ENCODE assay signal across 21 mouse cellular contexts in the genomic region with DNA sequence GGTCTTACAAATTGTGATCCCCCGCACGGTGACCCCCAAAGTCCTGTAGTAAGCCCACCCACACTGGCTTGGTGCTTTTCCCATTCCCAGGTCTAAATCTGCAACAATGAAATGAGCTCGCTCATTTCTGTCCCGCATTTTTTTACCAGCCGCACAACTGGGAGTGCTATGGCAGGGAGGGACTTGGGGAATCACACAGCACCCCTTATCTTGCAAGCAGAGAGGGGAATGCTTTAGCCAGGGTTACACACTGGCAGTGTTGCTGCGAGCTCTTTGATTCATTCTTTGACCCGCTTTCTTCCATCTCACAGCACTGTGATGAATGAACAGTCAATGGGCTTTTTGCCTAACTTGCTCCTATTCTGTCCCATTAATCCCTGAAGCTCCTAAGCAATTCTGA.
DNase-seq lines count a peak whose midpoint lies in the region; ATAC-seq and TF ChIP-seq lines count a peak whose summit lies in the region.
"Had no signal": no experiment of that assay in that cellular context is flagged by ENCODE, and none has a peak within 500 bp of the region (broad histone marks: within the 10 kb centered on the region; RNA-seq: fewer than 3 reads in every experiment).

No protein-coding gene starts in this region.

- ATAC-seq in hindbrain, embryonic 16.5 days = peak; percentile 14; the same call in 1 of the 2 replicates
- ATAC-seq in hindbrain, embryonic 14.5 days (ENCODE audit: low FRiP score) = no peak
- ATAC-seq in midbrain, embryonic 15.5 days (replicated peaks) = no peak
- no peak for ATAC-seq in forebrain, postnatal 0 days
- ATAC-seq: forebrain, embryonic 13.5 days; inflammation-experienced regulatory T-cells, adult 6 months had no signal

- DNase-seq in hindbrain, embryonic 14.5 days (ENCODE audit: low spot score) = no peak
- DNase-seq in midbrain, embryonic 10.5 days (ENCODE audit: low spot score) = no peak
- DNase-seq in brain, adult 2 months (ENCODE audit: low read depth, low spot score) = peak; percentile 24
- peak; percentile 5 for DNase-seq in retina, postnatal 7 days (ENCODE audit: low read depth, low spot score)
- no peak for DNase-seq in forebrain, postnatal 0 days
- DNase-seq: adrenal gland, adult 2 months; adrenal gland, postnatal 25 days; cerebellum, adult 11 months; cerebellum, adult 9-11 months; cerebellum, postnatal 36 days; gastrocnemius, adult 2 months; gastrocnemius, postnatal 25 days; heart, postnatal 10 days; heart, postnatal 4 days had no signal

- no peak for TF ChIP-seq CTCF in forebrain, postnatal 0 days (IDR thresholded peaks at IDR 0.05; ENCODE audit: low read depth)

- no peak overlapping the region for H3K9ac ChIP-seq in hindbrain, embryonic 16.5 days (ENCODE audit: low read depth, low read length)
- no peak overlapping the region for H3K9ac ChIP-seq in hindbrain, embryonic 14.5 days
- no peak overlapping the region for H3K9ac ChIP-seq in midbrain, embryonic 15.5 days
- H3K9ac ChIP-seq in forebrain, postnatal 0 days = no peak overlapping the region
- H3K9ac ChIP-seq: embryonic facial prominence, embryonic 13.5 days; forebrain, embryonic 13.5 days; heart, embryonic 13.5 days; hindbrain, embryonic 13.5 days had no signal

- no peak overlapping the region for H3K27ac ChIP-seq in hindbrain, embryonic 16.5 days (ENCODE audit: low read depth, low read length)
- H3K27ac ChIP-seq in hindbrain, embryonic 14.5 days = no peak overlapping the region
- peak overlapping the region; percentile 14 for H3K27ac ChIP-seq in midbrain, embryonic 10.5 days (replicated peaks)
- H3K27ac ChIP-seq in midbrain, embryonic 15.5 days = no peak overlapping the region
- H3K27ac ChIP-seq in forebrain, postnatal 0 days (ENCODE audit: low read depth, low read length) = no peak overlapping the region
- H3K27ac ChIP-seq: embryonic facial prominence, embryonic 13.5 days; forebrain, embryonic 13.5 days; gastrocnemius, adult 2 months; heart, embryonic 13.5 days; hindbrain, embryonic 13.5 days had no signal

- 69% methylated on average over 7 of the region's 7 CpGs for WGBS in hindbrain, embryonic 16.5 days
- WGBS in hindbrain, embryonic 14.5 days = 61% methylated on average over 7 of the region's 7 CpGs
- 73% methylated on average over 7 of the region's 7 CpGs for WGBS in midbrain, embryonic 10.5 days
- WGBS in midbrain, embryonic 15.5 days = 64% methylated on average over 7 of the region's 7 CpGs
- 45% methylated on average over 7 of the region's 7 CpGs for WGBS in forebrain, postnatal 0 days

- no peaks in the 10 kb centered on the region for H3K27me3 ChIP-seq in hindbrain, embryonic 16.5 days (replicated peaks; ENCODE audit: control insufficient read depth, insufficient read depth, low read length)
- no peaks in the 10 kb centered on the region for H3K27me3 ChIP-seq in hindbrain, embryonic 14.5 days (ENCODE audit: control insufficient read depth, insufficient read depth, low read length)
- H3K27me3 ChIP-seq in midbrain, embryonic 10.5 days (ENCODE audit: low read depth, poor library complexity, severe bottlenecking) = 0 out of 2 replicates have a peak, but pooled peaks cover 5% of the 10 kb centered on the region
- no peaks in the 10 kb centered on the region for H3K27me3 ChIP-seq in midbrain, embryonic 15.5 days (replicated peaks)
- H3K27me3 ChIP-seq in forebrain, postnatal 0 days (ENCODE audit: insufficient read depth, low read length) = no peaks in the 10 kb centered on the region
- H3K27me3 ChIP-seq: forebrain, embryonic 13.5 days; heart, embryonic 13.5 days had no signal

- peaks cover 4% of the 10 kb centered on the region; the same call in 1 of the 2 replicates for H3K4me1 ChIP-seq in hindbrain, embryonic 16.5 days (ENCODE audit: control insufficient read depth, insufficient read depth, low read depth, low read length)
- no peaks in the 10 kb centered on the region for H3K4me1 ChIP-seq in hindbrain, embryonic 14.5 days (replicated peaks; ENCODE audit: control insufficient read depth, insufficient read depth, low read length)
- H3K4me1 ChIP-seq in midbrain, embryonic 10.5 days = peaks cover 31% of the 10 kb centered on the region
- no peaks in the 10 kb centered on the region for H3K4me1 ChIP-seq in midbrain, embryonic 15.5 days
- no peaks in the 10 kb centered on the region for H3K4me1 ChIP-seq in forebrain, postnatal 0 days (ENCODE audit: insufficient read depth)
- H3K4me1 ChIP-seq: embryonic facial prominence, embryonic 13.5 days; forebrain, embryonic 13.5 days had no signal

- no peaks in the 10 kb centered on the region for H3K36me3 ChIP-seq in hindbrain, embryonic 16.5 days (ENCODE audit: control insufficient read depth, insufficient read depth, low read length)
- H3K36me3 ChIP-seq in hindbrain, embryonic 14.5 days (replicated peaks; ENCODE audit: control insufficient read depth, insufficient read depth) = no peaks in the 10 kb centered on the region
- peaks cover 26% of the 10 kb centered on the region for H3K36me3 ChIP-seq in midbrain, embryonic 10.5 days
- H3K36me3 ChIP-seq in midbrain, embryonic 15.5 days (replicated peaks) = no peaks in the 10 kb centered on the region
- H3K36me3 ChIP-seq in forebrain, postnatal 0 days (ENCODE audit: insufficient read depth) = no peaks in the 10 kb centered on the region
- H3K36me3 ChIP-seq: embryonic facial prominence, embryonic 13.5 days; heart, embryonic 13.5 days; hindbrain, embryonic 13.5 days had no signal

- H3K4me3 ChIP-seq in hindbrain, embryonic 16.5 days (ENCODE audit: low read length) = no peak overlapping the region
- H3K4me3 ChIP-seq in hindbrain, embryonic 14.5 days (replicated peaks; ENCODE audit: low read length) = no peak overlapping the region
- no peak overlapping the region for H3K4me3 ChIP-seq in midbrain, embryonic 10.5 days
- no peak overlapping the region for H3K4me3 ChIP-seq in midbrain, embryonic 15.5 days
- no peak overlapping the region for H3K4me3 ChIP-seq in forebrain, postnatal 0 days (ENCODE audit: low read depth, low read length)
- H3K4me3 ChIP-seq: embryonic facial prominence, embryonic 13.5 days; forebrain, embryonic 13.5 days; gastrocnemius, adult 2 months; heart, embryonic 13.5 days; hindbrain, embryonic 13.5 days had no signal

- H3K4me2 ChIP-seq in hindbrain, embryonic 16.5 days (ENCODE audit: low read length) = no peak overlapping the region
- no peak overlapping the region for H3K4me2 ChIP-seq in hindbrain, embryonic 14.5 days (replicated peaks)
- no peak overlapping the region for H3K4me2 ChIP-seq in midbrain, embryonic 15.5 days
- no peak overlapping the region for H3K4me2 ChIP-seq in forebrain, postnatal 0 days (ENCODE audit: low read depth)
- H3K4me2 ChIP-seq: embryonic facial prominence, embryonic 13.5 days; forebrain, embryonic 13.5 days; heart, embryonic 13.5 days; hindbrain, embryonic 13.5 days had no signal

- H3K9me3 ChIP-seq in hindbrain, embryonic 16.5 days (ENCODE audit: control insufficient read depth, low read length) = no peaks in the 10 kb centered on the region
- no peaks in the 10 kb centered on the region for H3K9me3 ChIP-seq in hindbrain, embryonic 14.5 days (ENCODE audit: control insufficient read depth, low read length)
- H3K9me3 ChIP-seq in midbrain, embryonic 10.5 days (replicated peaks) = no peaks in the 10 kb centered on the region
- no peaks in the 10 kb centered on the region for H3K9me3 ChIP-seq in midbrain, embryonic 15.5 days
- no peaks in the 10 kb centered on the region for H3K9me3 ChIP-seq in forebrain, postnatal 0 days (ENCODE audit: low read length)
- H3K9me3 ChIP-seq: embryonic facial prominence, embryonic 13.5 days; forebrain, embryonic 13.5 days; heart, embryonic 13.5 days; hindbrain, embryonic 13.5 days had no signal

Comparison
In these comparisons a context has a peak if more than half of its experiments do, and no peak if none do; other contexts are left out.
1. DNase-seq: peak in brain, adult 2 months (single experiment) and retina, postnatal 7 days (single experiment); none in hindbrain, embryonic 14.5 days (single experiment), midbrain, embryonic 10.5 days (single experiment) and forebrain, postnatal 0 days (single experiment).